Mouse (Mus musculus): ENCODE data around the gene Rnf187.

DNA sequence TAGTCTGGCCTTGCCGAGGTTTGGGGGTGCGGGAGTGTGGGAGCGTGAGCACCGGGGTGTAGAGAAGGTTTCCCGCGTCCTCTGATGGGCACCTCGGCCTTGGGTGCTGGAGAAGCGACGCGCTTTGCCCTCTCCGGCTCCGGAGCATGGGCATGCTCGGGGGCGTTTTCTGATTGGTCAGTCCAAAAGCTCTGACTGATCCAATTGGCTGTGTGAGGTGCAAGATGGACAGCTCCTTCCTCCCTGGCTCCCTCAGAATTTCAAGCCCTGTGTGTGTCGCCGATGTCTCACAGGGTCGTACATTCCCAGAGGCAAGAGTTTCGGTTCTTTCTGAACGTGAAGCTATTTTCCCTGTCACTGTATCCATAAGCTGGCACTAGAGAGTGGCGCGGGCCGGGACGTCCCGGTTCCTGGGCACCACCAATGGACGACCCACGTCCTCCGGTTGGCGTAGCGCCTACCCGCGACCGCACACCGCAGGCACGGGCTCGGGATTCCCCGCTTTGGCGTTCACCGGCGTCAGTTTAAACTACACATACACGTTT lies 21.3 kb upstream of the Rnf187 start:
- TF ChIP-seq CTCF (IDR thresholded peaks at IDR 0.05 in 2 of 3, conservative IDR thresholded peaks at IDR 0.05 in 1 of 3; ENCODE audit: control insufficient read depth in 1 of 3, insufficient read depth in 1 of 3, low read depth in 2 of 3, low read length in 3 of 3, poor library complexity in 1 of 3, severe bottlenecking in 1 of 3) (no peak), USF1 (IDR thresholded peaks at IDR 0.05; ENCODE audit: low read depth, low read length) (no peak), POLR2A (IDR thresholded peaks at IDR 0.05; ENCODE audit: control insufficient read depth in 1 of 2, insufficient read depth in 1 of 2, low read depth in 1 of 2, low read length in 2 of 2, poor library complexity in 1 of 2) (no peak), POLR2AphosphoS2 (IDR thresholded peaks at IDR 0.05; ENCODE audit: low read length) (no peak), MAZ (IDR thresholded peaks at IDR 0.05; ENCODE audit: low read depth, low read length) (no peak), NELFE (IDR thresholded peaks at IDR 0.05; ENCODE audit: low read depth, low read length) (no peak), MXI1 (IDR thresholded peaks at IDR 0.05; ENCODE audit: low read depth, low read length) (no peak), USF2 (IDR thresholded peaks at IDR 0.05; ENCODE audit: borderline replicate concordance in 1 of 2, insufficient read depth in 1 of 2, low read depth in 1 of 2, low read length in 2 of 2) (no peak), TCF12 (IDR thresholded peaks at IDR 0.05; ENCODE audit: low read depth, low read length) (no peak), MYC (IDR thresholded peaks at IDR 0.05; ENCODE audit: low read depth, low read length) (no peak)

Measured in MEL (cell line).